15 mouse cellular contexts compared by ENCODE assay signal in the genomic region with DNA sequence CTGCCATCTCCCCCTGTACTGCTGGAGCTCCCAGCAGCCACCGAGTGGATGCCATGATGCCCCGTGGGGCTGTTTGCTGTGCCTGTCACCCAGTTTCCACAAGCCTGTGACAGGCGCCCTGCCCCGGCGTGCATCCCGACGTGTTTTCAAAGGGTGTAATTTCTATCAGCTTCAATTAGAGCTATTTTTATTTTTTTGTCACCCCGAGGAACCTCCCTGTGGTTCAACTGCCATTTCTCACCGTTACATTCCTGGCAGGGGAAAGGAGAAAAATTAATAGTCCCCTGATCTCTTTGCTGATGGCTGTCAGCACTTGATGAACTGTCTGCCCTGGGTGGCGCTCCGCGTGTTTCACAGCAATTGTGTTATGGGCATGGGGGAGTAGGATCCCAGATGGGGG.
DNase-seq lines count a peak whose midpoint lies in the region; ATAC-seq lines count a peak whose summit lies in the region.
"Had no signal": no experiment of that assay in that cellular context is flagged by ENCODE, and none has a peak within 500 bp of the region (broad histone marks: within the 10 kb centered on the region; RNA-seq: fewer than 3 reads in every experiment).

No protein-coding gene starts in this region.

- ATAC-seq in liver, embryonic 12.5 days = no peak
- no peak for ATAC-seq in forebrain, embryonic 15.5 days (replicated peaks)
- no peak for ATAC-seq in liver, embryonic 15.5 days (ENCODE audit: insufficient read depth)
- ATAC-seq in neural tube, embryonic 13.5 days (ENCODE audit: low read depth) = no peak
- ATAC-seq: activated CD4-positive, CD25-positive, alpha-beta regulatory T cell, adult 4 months had no signal

- no peak overlapping the region for H3K4me3 ChIP-seq in liver, embryonic 12.5 days
- H3K4me3 ChIP-seq in forebrain, embryonic 15.5 days = no peak overlapping the region
- H3K4me3 ChIP-seq in liver, embryonic 15.5 days (replicated peaks) = no peak overlapping the region
- H3K4me3 ChIP-seq in neural tube, embryonic 13.5 days = no peak overlapping the region
- H3K4me3 ChIP-seq: layer of hippocampus, adult 2 months; lung, embryonic 15.5 days had no signal

- 53% methylated on average over 12 of the region's 12 CpGs for WGBS in liver, embryonic 12.5 days (ENCODE audit: insufficient replicate concordance)
- 15% methylated on average over 12 of the region's 12 CpGs for WGBS in forebrain, embryonic 15.5 days
- WGBS in liver, embryonic 15.5 days (ENCODE audit: insufficient replicate concordance) = 20% methylated on average over 12 of the region's 12 CpGs
- WGBS in neural tube, embryonic 13.5 days = 29% methylated on average over 12 of the region's 12 CpGs

- DNase-seq in liver (no peak), adipocyte (ENCODE audit: low spot score) (no peak)
- DNase-seq in right cerebral cortex, postnatal 14 days = no peak
- DNase-seq in right cerebral cortex, adult 18-20 months = no peak
- DNase-seq: B cell, adult 2 months; kidney, adult 2 months; thymus, postnatal 36 days had no signal

- no peak overlapping the region for H3K9ac ChIP-seq in liver, embryonic 12.5 days
- H3K9ac ChIP-seq in forebrain, embryonic 15.5 days (replicated peaks) = 0 out of 2 replicates have a peak overlapping the region, but pooled peaks have one; percentile 16
- H3K9ac ChIP-seq in liver, embryonic 15.5 days = no peak overlapping the region
- H3K9ac ChIP-seq in neural tube, embryonic 13.5 days = 0 out of 2 replicates have a peak overlapping the region, but pooled peaks have one; percentile 26
- H3K9ac ChIP-seq: lung, embryonic 15.5 days had no signal

- no peaks in the 10 kb centered on the region for H3K36me3 ChIP-seq in liver, embryonic 12.5 days
- H3K36me3 ChIP-seq in forebrain, embryonic 15.5 days = no peaks in the 10 kb centered on the region
- no peaks in the 10 kb centered on the region for H3K36me3 ChIP-seq in liver, embryonic 15.5 days (replicated peaks)
- H3K36me3 ChIP-seq in neural tube, embryonic 13.5 days = no peaks in the 10 kb centered on the region
- H3K36me3 ChIP-seq: G1E; lung, embryonic 15.5 days had no signal

- H3K4me2 ChIP-seq in liver, embryonic 12.5 days = peak overlapping the region; percentile 29
- no peak overlapping the region for H3K4me2 ChIP-seq in forebrain, embryonic 15.5 days (replicated peaks)
- H3K4me2 ChIP-seq in liver, embryonic 15.5 days = peak overlapping the region; percentile 26
- H3K4me2 ChIP-seq in neural tube, embryonic 13.5 days = no peak overlapping the region
- H3K4me2 ChIP-seq: lung, embryonic 15.5 days had no signal

- H3K27me3 ChIP-seq in liver, embryonic 12.5 days (replicated peaks) = peaks cover 17% of the 10 kb centered on the region
- no peaks in the 10 kb centered on the region for H3K27me3 ChIP-seq in forebrain, embryonic 15.5 days
- H3K27me3 ChIP-seq in liver, embryonic 15.5 days = peaks cover 7% of the 10 kb centered on the region
- no peaks in the 10 kb centered on the region for H3K27me3 ChIP-seq in neural tube, embryonic 13.5 days
- H3K27me3 ChIP-seq: lung, embryonic 15.5 days had no signal

- H3K4me1 ChIP-seq in liver, embryonic 12.5 days = peaks cover 67% of the 10 kb centered on the region
- H3K4me1 ChIP-seq in forebrain, embryonic 15.5 days = peaks cover 76% of the 10 kb centered on the region
- peaks cover 36% of the 10 kb centered on the region for H3K4me1 ChIP-seq in liver, embryonic 15.5 days (replicated peaks)
- H3K4me1 ChIP-seq in neural tube, embryonic 13.5 days (replicated peaks) = peaks cover 96% of the 10 kb centered on the region

- H3K9me3 ChIP-seq in liver, embryonic 12.5 days (replicated peaks) = no peaks in the 10 kb centered on the region
- H3K9me3 ChIP-seq in forebrain, embryonic 15.5 days = no peaks in the 10 kb centered on the region
- no peaks in the 10 kb centered on the region for H3K9me3 ChIP-seq in liver, embryonic 15.5 days (replicated peaks)
- no peaks in the 10 kb centered on the region for H3K9me3 ChIP-seq in neural tube, embryonic 13.5 days
- H3K9me3 ChIP-seq: lung, embryonic 15.5 days had no signal

- peak overlapping the region; percentile 34; the same call in 1 of the 2 replicates for H3K27ac ChIP-seq in liver, embryonic 12.5 days
- peak overlapping the region; percentile 67 for H3K27ac ChIP-seq in forebrain, embryonic 15.5 days (replicated peaks)
- no peak overlapping the region for H3K27ac ChIP-seq in liver, embryonic 15.5 days (replicated peaks)
- peak overlapping the region; percentile 80 for H3K27ac ChIP-seq in neural tube, embryonic 13.5 days (replicated peaks)
- H3K27ac ChIP-seq: layer of hippocampus, adult 2 months; lung, embryonic 15.5 days had no signal

Comparison
In these comparisons a context has a peak if more than half of its experiments do, and no peak if none do; other contexts are left out.
1. H3K4me2 ChIP-seq: peak in liver, embryonic 12.5 days (single experiment) and liver, embryonic 15.5 days (single experiment); none in forebrain, embryonic 15.5 days (single experiment) and neural tube, embryonic 13.5 days (single experiment).
2. H3K9ac ChIP-seq: peak in forebrain, embryonic 15.5 days (single experiment) and neural tube, embryonic 13.5 days (single experiment); none in liver, embryonic 12.5 days (single experiment) and liver, embryonic 15.5 days (single experiment).